Mouse (Mus musculus) bone marrow, adult 2 months (tissue): ENCODE measurements at regions not wholly inside any gene's neighbourhood (a gene's known extent, or its start where the extent isn't known, plus 50 kb on each side); places are given as distances from the start of the nearest gene placed in this dataset.

Experiments
- H3K27ac ChIP-seq: fragments of 200-500 bp; 2 replicates; pipeline ENCODE4 v1.5.1; 2012; ENCODE audit warnings: low read depth, mild to moderate bottlenecking, control low read depth, inconsistent platforms, low read length; ENCODE audit not compliant: control insufficient read depth, poor library complexity, insufficient read depth
- H3K4me1 ChIP-seq: fragments of 200-500 bp; 2 replicates; pipeline ENCODE4 v1.6.1; 2011; ENCODE audit warnings: low read length; ENCODE audit not compliant: control insufficient read depth, insufficient read depth
- H3K4me3 ChIP-seq: fragments of 200-500 bp; replicated peaks from 2 replicates; pipeline ENCODE3; 2011; ENCODE audit warnings: mild to moderate bottlenecking, low read depth, low read length, control low read depth; ENCODE audit not compliant: control insufficient read depth
- CTCF ChIP-seq: fragments of 200-500 bp; IDR thresholded peaks from 2 replicates; pipeline ENCODE4 v1.5.1; 2011; ENCODE audit warnings: low read length, control low read depth; ENCODE audit not compliant: control insufficient read depth, insufficient read depth
- POLR2A ChIP-seq: fragments of 200-500 bp; IDR thresholded peaks from 2 replicates; pipeline ENCODE4 v1.6.1; 2011; ENCODE audit warnings: low read depth, mild to moderate bottlenecking, control low read depth, low read length, borderline replicate concordance; ENCODE audit not compliant: control insufficient read depth
- WGBS: fragments of 180-500 bp; shearing (Covaris S2); methylation state at CpG from one replicate; pipeline ENCODE4 v1.1.7; 2018; 5-methylcytosine and 5-hydroxymethylcytosine counted together

DNA sequence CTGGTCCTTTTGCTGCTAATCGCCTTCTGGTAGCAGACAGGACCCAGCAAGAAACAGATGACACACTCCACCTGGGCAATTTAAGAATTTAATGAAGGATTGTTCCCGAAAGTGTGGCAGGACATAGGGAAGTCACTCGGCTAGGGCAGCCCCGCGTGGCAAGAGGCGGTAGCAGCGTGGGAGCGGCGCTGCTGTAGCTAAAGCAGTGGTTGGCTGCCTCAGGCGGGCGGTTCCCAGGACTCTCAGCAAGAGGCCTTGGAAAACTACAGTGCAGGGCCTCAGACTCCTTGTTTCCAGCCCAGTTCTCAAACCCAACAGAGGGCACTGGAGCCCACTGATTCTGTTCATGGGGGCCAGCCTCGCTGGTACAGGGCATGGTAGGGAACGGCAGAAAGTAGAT is 154.2 kb upstream of the Usp9x start:
- no peak overlapping the region for H3K27ac ChIP-seq
- TF ChIP-seq CTCF (no peak), POLR2A (no peak)

DNA sequence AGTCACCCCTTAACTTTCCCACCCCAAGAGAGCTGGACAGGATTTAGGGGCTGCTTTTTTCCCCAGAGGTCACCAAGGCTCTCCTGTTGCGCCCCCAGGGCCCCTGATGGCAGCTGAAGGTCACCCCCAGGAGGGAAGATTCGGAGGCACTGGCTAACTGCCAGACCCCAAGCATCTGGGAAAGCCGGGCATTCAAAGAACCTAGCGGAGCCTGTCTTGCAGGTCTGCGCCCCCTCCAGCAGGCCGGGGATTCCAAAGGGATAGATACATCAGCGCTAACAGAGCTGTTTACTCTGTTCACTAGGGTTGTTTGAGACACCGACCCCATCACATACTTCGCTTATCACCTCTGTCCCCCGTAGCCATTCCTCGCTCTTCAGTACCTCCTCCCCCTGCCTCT is 154.6 kb upstream of the Usp9x start:
- no peak overlapping the region for H3K4me3 ChIP-seq

More for the DNA sequence above, 154.2 kb upstream of the Usp9x start:
- Histone ChIP-seq H3K4me1 (no peaks in the 10 kb centered on the region), H3K4me3 (no peak overlapping the region)
- WGBS = 77% methylated on average over 13 of the region's 13 CpGs

DNA sequence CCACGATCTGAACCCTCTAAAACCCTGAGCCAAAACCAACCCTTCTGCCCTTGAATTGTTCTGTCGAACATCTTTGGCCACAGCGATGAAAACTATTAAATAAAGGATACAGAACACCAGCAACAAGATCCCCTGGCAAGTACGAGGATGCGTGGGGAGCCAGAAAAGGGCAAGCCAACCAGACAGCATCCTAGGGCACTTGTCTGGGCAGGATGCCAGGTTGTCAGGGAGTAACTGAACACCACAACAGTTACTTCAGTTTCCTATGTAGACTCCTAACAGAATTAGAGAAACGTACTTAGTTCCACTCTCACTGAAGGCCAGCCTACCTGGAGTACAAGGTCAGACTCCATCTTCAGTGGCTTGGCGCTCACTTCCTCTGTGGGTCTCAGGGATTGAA is 138.4 kb upstream of the Med14 start:
- Histone ChIP-seq H3K4me1 (no peaks in the 10 kb centered on the region), H3K4me3 (no peak overlapping the region), H3K27ac (no peak overlapping the region)
- 60% methylated on average over 7 of the region's 7 CpGs for WGBS
- no peak for TF ChIP-seq CTCF
- no peak for TF ChIP-seq POLR2A

More for the DNA sequence above, 154.6 kb upstream of the Usp9x start:
- TF ChIP-seq POLR2A = no peak
- TF ChIP-seq CTCF = no peak
- 75% methylated on average over 11 of the region's 11 CpGs for WGBS
- H3K27ac ChIP-seq = no peak overlapping the region
- no peaks in the 10 kb centered on the region for H3K4me1 ChIP-seq

DNA sequence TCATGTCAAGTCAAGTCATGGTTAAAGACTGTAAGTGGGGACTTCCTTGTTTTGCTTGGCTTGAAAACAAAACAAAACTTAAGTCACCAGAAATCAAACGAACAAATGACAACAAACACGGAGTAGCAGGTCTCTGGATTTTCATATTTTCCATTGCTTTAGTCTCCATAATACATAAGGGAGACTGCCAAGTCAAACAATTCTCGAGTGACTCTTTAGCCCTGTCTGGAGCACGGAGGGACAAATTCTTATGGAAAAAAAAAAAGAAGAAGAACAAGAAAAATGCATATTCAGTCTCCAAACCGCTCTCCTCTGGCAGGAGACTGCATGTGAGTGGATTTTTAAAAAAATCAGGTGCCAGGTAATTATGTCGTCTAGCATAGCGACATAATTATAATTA is 129.6 kb upstream of the Med14 start:
- no peak for TF ChIP-seq POLR2A
- TF ChIP-seq CTCF = no peak
- Histone ChIP-seq H3K27ac (no peak overlapping the region), H3K4me3 (no peak overlapping the region), H3K4me1 (no peaks in the 10 kb centered on the region)
- 65% methylated on average over 7 of the region's 7 CpGs for WGBS

DNA sequence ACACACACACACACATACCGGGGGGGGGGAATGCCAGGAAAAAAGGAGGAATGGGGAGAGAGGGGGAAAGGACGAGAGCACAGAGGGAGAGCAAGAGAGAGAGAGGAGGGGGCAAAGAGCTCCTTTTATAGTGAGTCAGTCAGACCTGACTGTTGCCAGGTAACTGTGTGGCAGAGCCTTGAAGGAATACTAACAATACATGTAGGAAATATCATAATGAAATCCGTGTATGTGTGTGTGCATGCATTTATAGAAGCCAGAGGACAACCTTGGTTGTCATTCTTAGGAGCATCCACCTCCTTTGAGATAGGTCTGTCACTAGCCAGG is 127.6 kb upstream of the Med14 start:
- H3K27ac ChIP-seq = no peak overlapping the region
- WGBS = 56% methylated on average over 2 of the region's 3 CpGs
- H3K4me3 ChIP-seq = no peak overlapping the region
- TF ChIP-seq POLR2A (no peak), CTCF (no peak)
- no peaks in the 10 kb centered on the region for H3K4me1 ChIP-seq

GRCm38 (mm10) chrX:12888708-12889481 is 127.0 kb upstream of the Med14 start:
- Histone ChIP-seq H3K27ac (no peak overlapping the region), H3K4me3 (no peak overlapping the region), H3K4me1 (no peaks in the 10 kb centered on the region)
- no peak for TF ChIP-seq POLR2A
- TF ChIP-seq CTCF = no peak
- WGBS = 79% methylated on average over 3 of the region's 3 CpGs

GRCm38 (mm10) chrX:12888010-12888707 is 126.3 kb upstream of the Med14 start:
- H3K4me1 ChIP-seq = no peaks in the 10 kb centered on the region
- H3K4me3 ChIP-seq = no peak overlapping the region
- 81% methylated on average over 11 of the region's 11 CpGs for WGBS
- TF ChIP-seq CTCF (no peak), POLR2A (no peak)
- H3K27ac ChIP-seq = no peak overlapping the region

- WGBS = 54% methylated on average over 2 of the region's 2 CpGs
- no peak overlapping the region for H3K27ac ChIP-seq
- no peaks in the 10 kb centered on the region for H3K4me1 ChIP-seq
- H3K4me3 ChIP-seq = no peak overlapping the region
- TF ChIP-seq CTCF (no peak), POLR2A (no peak)
Measured at GRCm38 (mm10) chrX:12887516-12887915, 125.6 kb upstream of the Med14 start.
